Mouse (Mus musculus): Measurements from ENCODE around the gene Tmem212. TPM values are rescaled to one million over a fixed set of nuclear protein-coding genes. Genes with fewer than 3 reads are reported as not detected.
A peak's percentile ranks its signal among the peaks of the same experiment; 100 is the strongest.

Gene Tmem212
- polyA plus RNA-seq, 1 experiment from 2014 or later = not detected

GRCm38 (mm10) chr3:27885585-27885984 is 10.6 kb downstream of the Tmem212 start:
- Histone ChIP-seq H3K27ac (no peak overlapping the region), H3K4me2 (no peak overlapping the region), H3K9ac (no peak overlapping the region), H3K27me3 (no peaks in the 10 kb centered on the region), H3K36me3 (no peaks in the 10 kb centered on the region), H3K4me1 (peaks cover 8% of the 10 kb centered on the region), H3K9me3 (no peaks in the 10 kb centered on the region), H3K4me3 (no peak overlapping the region)
- 84% methylated on average over 6 of the region's 6 CpGs for WGBS
- ATAC-seq (ENCODE audit: insufficient number of reproducible peaks, insufficient read depth, low FRiP score, low TSS enrichment, low read depth) = no peak

- 72% methylated on average over 6 of the region's 6 CpGs for WGBS
Observed at GRCm38 (mm10) chr3:27881897-27882835, 14.0 kb downstream of the Tmem212 start.

GRCm38 (mm10) chr3:27878854-27879610 is 17.1 kb downstream of the Tmem212 start:
- H3K27ac ChIP-seq = no peak overlapping the region
- no peaks in the 10 kb centered on the region for H3K27me3 ChIP-seq
- 74% methylated on average over 7 of the region's 7 CpGs for WGBS
- H3K4me1 ChIP-seq = peaks cover 8% of the 10 kb centered on the region
- no peaks in the 10 kb centered on the region for H3K36me3 ChIP-seq
- H3K4me3 ChIP-seq = no peak overlapping the region
- H3K9me3 ChIP-seq = no peaks in the 10 kb centered on the region
- no peak overlapping the region for H3K4me2 ChIP-seq
- H3K9ac ChIP-seq = no peak overlapping the region
- ATAC-seq (ENCODE audit: insufficient number of reproducible peaks, insufficient read depth, low FRiP score, low TSS enrichment, low read depth) = no peak

More at GRCm38 (mm10) chr3:27881897-27882835, 14.0 kb downstream of the Tmem212 start:
- 0 out of 2 replicates have a peak, but pooled peaks have one; percentile 48 for ATAC-seq (ENCODE audit: insufficient number of reproducible peaks, insufficient read depth, low FRiP score, low TSS enrichment, low read depth)
- no peak overlapping the region for H3K9ac ChIP-seq
- H3K27me3 ChIP-seq = no peaks in the 10 kb centered on the region
- no peaks in the 10 kb centered on the region for H3K36me3 ChIP-seq
- H3K4me2 ChIP-seq = no peak overlapping the region
- no peak overlapping the region for H3K4me3 ChIP-seq
- H3K27ac ChIP-seq = peak overlapping the region; percentile 51; the same call in 1 of the 2 replicates
- no peaks in the 10 kb centered on the region for H3K9me3 ChIP-seq
- peaks cover 8% of the 10 kb centered on the region for H3K4me1 ChIP-seq

GRCm38 (mm10) chr3:27873268-27874073 is 22.7 kb downstream of the Tmem212 start:
- 75% methylated on average over 9 of the region's 9 CpGs for whole genome bisulfite sequencing
- Histone ChIP-seq H3K27me3 (no peaks in the 10 kb centered on the region), H3K9me3 (no peaks in the 10 kb centered on the region), H3K4me3 (no peak overlapping the region), H3K4me2 (no peak overlapping the region), H3K4me1 (0 out of 2 replicates have a peak, but pooled peaks cover 5% of the 10 kb centered on the region), H3K9ac (no peak overlapping the region), H3K27ac (no peak overlapping the region), H3K36me3 (no peaks in the 10 kb centered on the region)
- no peak for ATAC-seq (ENCODE audit: insufficient number of reproducible peaks, insufficient read depth, low FRiP score, low TSS enrichment, low read depth)

- no peak for ATAC-seq (ENCODE audit: insufficient number of reproducible peaks, insufficient read depth, low FRiP score, low TSS enrichment, low read depth)
- no peak overlapping the region for H3K27ac ChIP-seq
- H3K36me3 ChIP-seq = no peaks in the 10 kb centered on the region
- H3K9ac ChIP-seq = no peak overlapping the region
- no peak overlapping the region for H3K4me3 ChIP-seq
- no peaks in the 10 kb centered on the region for H3K9me3 ChIP-seq
- no peak overlapping the region for H3K4me2 ChIP-seq
- H3K4me1 ChIP-seq = peaks cover 10% of the 10 kb centered on the region
- no peaks in the 10 kb centered on the region for H3K27me3 ChIP-seq
- WGBS = 88% methylated on average over 4 of the region's 4 CpGs
Observed at GRCm38 (mm10) chr3:27872429-27872828, 23.7 kb downstream of the Tmem212 start.

GRCm38 (mm10) chr3:27871891-27872290 is 24.3 kb downstream of the Tmem212 start:
- Histone ChIP-seq H3K27ac (no peak overlapping the region), H3K4me3 (no peak overlapping the region), H3K9me3 (no peaks in the 10 kb centered on the region), H3K4me2 (no peak overlapping the region), H3K4me1 (peaks cover 10% of the 10 kb centered on the region), H3K27me3 (no peaks in the 10 kb centered on the region), H3K9ac (no peak overlapping the region), H3K36me3 (no peaks in the 10 kb centered on the region)
- 86% methylated on average over 3 of the region's 3 CpGs for WGBS
- ATAC-seq (ENCODE audit: insufficient number of reproducible peaks, insufficient read depth, low FRiP score, low TSS enrichment, low read depth) = no peak

- no peaks in the 10 kb centered on the region for H3K36me3 ChIP-seq
- H3K4me2 ChIP-seq = no peak overlapping the region
- no peak for ATAC-seq (ENCODE audit: insufficient number of reproducible peaks, insufficient read depth, low FRiP score, low TSS enrichment, low read depth)
- H3K27ac ChIP-seq = no peak overlapping the region
- H3K4me1 ChIP-seq = peaks cover 10% of the 10 kb centered on the region
- WGBS = 67% methylated on average over 4 of the region's 4 CpGs
- no peak overlapping the region for H3K4me3 ChIP-seq
- no peak overlapping the region for H3K9ac ChIP-seq
- H3K9me3 ChIP-seq = no peaks in the 10 kb centered on the region
- H3K27me3 ChIP-seq = no peaks in the 10 kb centered on the region
Observed at GRCm38 (mm10) chr3:27871371-27871770, 24.8 kb downstream of the Tmem212 start.

- Histone ChIP-seq H3K36me3 (no peaks in the 10 kb centered on the region), H3K27ac (no peak overlapping the region), H3K9ac (no peak overlapping the region), H3K4me3 (no peak overlapping the region), H3K9me3 (no peaks in the 10 kb centered on the region), H3K27me3 (no peaks in the 10 kb centered on the region), H3K4me2 (no peak overlapping the region), H3K4me1 (peaks cover 12% of the 10 kb centered on the region)
- 96% methylated on average over 3 of the region's 3 CpGs for WGBS
- no peak for ATAC-seq (ENCODE audit: insufficient number of reproducible peaks, insufficient read depth, low FRiP score, low TSS enrichment, low read depth)
Observed at GRCm38 (mm10) chr3:27868681-27869080, 27.5 kb downstream of the Tmem212 start.

GRCm38 (mm10) chr3:27867731-27868130 is 28.4 kb downstream of the Tmem212 start:
- Histone ChIP-seq H3K9me3 (no peaks in the 10 kb centered on the region), H3K27me3 (no peaks in the 10 kb centered on the region), H3K36me3 (no peaks in the 10 kb centered on the region), H3K4me2 (no peak overlapping the region), H3K27ac (no peak overlapping the region), H3K4me3 (no peak overlapping the region), H3K9ac (no peak overlapping the region), H3K4me1 (peaks cover 17% of the 10 kb centered on the region)
- ATAC-seq (ENCODE audit: insufficient number of reproducible peaks, insufficient read depth, low FRiP score, low TSS enrichment, low read depth) = no peak
- 42% methylated on average over 3 of the region's 3 CpGs for WGBS

- peak overlapping the region; percentile 92 for H3K27ac ChIP-seq
- H3K9me3 ChIP-seq = no peaks in the 10 kb centered on the region
- H3K4me3 ChIP-seq = peak overlapping the region; percentile 40
- peak overlapping the region; percentile 56 for H3K4me2 ChIP-seq
- WGBS = 2% methylated on average over 16 of the region's 16 CpGs
- peak; percentile 91 for ATAC-seq (ENCODE audit: insufficient number of reproducible peaks, insufficient read depth, low FRiP score, low TSS enrichment, low read depth)
- H3K9ac ChIP-seq = peak overlapping the region; percentile 60
- no peaks in the 10 kb centered on the region for H3K36me3 ChIP-seq
- peaks cover 49% of the 10 kb centered on the region for H3K4me1 ChIP-seq
- H3K27me3 ChIP-seq = no peaks in the 10 kb centered on the region
Observed at GRCm38 (mm10) chr3:27862821-27863740, 33.1 kb downstream of the Tmem212 start.

Measured in embryonic facial prominence, embryonic 13.5 days (tissue).